Mouse (Mus musculus): ENCODE data around the gene Sgca. TPM values are rescaled to one million over a fixed set of nuclear protein-coding genes. Genes with fewer than 3 reads are reported as not detected.

Gene Sgca
- polyA plus RNA-seq, 1 experiment from 2014 or later = 0.26 TPM

DNA sequence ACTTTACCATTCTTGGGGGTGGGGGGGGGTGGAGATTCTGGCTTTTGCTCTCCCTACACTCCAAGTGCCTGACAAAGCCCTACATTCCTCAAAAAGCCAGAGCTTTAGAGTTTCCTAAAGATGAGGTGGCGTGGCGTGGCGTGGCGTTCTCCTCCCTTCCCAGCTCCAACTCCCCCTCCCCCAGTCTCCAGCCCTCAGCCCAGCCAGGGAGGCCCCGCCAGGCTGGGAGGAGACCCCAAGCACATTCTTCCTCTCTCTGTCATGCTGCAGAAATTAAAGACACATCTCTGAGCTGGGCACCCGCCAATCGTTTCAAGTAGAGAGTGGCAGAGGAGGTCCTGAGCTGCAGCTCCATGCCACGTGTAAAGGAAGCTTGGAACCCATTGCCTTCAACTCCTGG is 42.5 kb downstream of the Sgca start:
- Histone ChIP-seq H3K4me1 (ENCODE audit: control insufficient read depth, insufficient read depth, low read length) (peaks cover 36% of the 10 kb centered on the region), H3K4me3 (ENCODE audit: low read length) (no peak overlapping the region)

DNA sequence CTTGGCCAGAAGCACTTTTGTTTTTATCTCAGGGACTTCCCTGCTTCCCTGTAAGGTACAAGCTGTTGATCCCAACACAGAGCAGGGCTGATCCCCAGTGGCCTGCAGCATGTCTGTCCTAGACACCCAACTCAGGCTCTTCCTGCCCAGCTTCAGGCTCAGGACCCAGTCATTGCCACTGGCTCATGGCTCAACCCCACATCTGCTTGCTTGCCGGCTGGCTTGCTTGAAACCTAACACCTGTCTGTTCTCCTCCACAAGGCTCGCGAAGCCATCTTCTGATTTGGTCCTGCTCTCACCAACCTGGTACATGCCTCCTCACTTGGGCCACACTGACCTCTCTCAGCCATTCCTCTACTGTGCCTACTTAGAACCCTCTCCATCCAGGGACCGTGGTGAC is 46.0 kb downstream of the Sgca start:
- H3K36me3 ChIP-seq (ENCODE audit: control insufficient read depth, insufficient read depth, low read length) = no peaks in the 10 kb centered on the region
- peaks cover 50% of the 10 kb centered on the region for H3K4me1 ChIP-seq (ENCODE audit: control insufficient read depth, insufficient read depth, low read length)
- no peak for ATAC-seq
- H3K4me3 ChIP-seq (ENCODE audit: low read length) = no peak overlapping the region
- peak overlapping the region; percentile 96 for H3K27ac ChIP-seq (ENCODE audit: low read length)
- no peaks in the 10 kb centered on the region for H3K9me3 ChIP-seq (ENCODE audit: control insufficient read depth, low read length)
- WGBS = 51% methylated on average over 4 of the region's 4 CpGs
- no peak overlapping the region for H3K4me2 ChIP-seq (ENCODE audit: low read depth, low read length)
- no peak overlapping the region; the same call in 1 of the 2 replicates for H3K9ac ChIP-seq (ENCODE audit: low read depth, low read length)
- no peaks in the 10 kb centered on the region; the same call in 1 of the 2 replicates for H3K27me3 ChIP-seq (replicated peaks; ENCODE audit: control insufficient read depth, insufficient read depth, low read length)

More for the DNA sequence above, 42.5 kb downstream of the Sgca start:
- Histone ChIP-seq H3K36me3 (ENCODE audit: control insufficient read depth, insufficient read depth, low read length) (no peaks in the 10 kb centered on the region), H3K4me2 (ENCODE audit: low read depth, low read length) (no peak overlapping the region), H3K9ac (ENCODE audit: low read depth, low read length) (peak overlapping the region; percentile 1; the same call in 1 of the 2 replicates), H3K9me3 (ENCODE audit: control insufficient read depth, low read length) (no peaks in the 10 kb centered on the region), H3K27me3 (replicated peaks; ENCODE audit: control insufficient read depth, insufficient read depth, low read length) (peaks cover 3% of the 10 kb centered on the region; the same call in 1 of the 2 replicates), H3K27ac (ENCODE audit: low read length) (peak overlapping the region; percentile 92)
- ATAC-seq = peak; percentile 1; the same call in 1 of the 2 replicates
- WGBS = 26% methylated on average over 8 of the region's 8 CpGs

DNA sequence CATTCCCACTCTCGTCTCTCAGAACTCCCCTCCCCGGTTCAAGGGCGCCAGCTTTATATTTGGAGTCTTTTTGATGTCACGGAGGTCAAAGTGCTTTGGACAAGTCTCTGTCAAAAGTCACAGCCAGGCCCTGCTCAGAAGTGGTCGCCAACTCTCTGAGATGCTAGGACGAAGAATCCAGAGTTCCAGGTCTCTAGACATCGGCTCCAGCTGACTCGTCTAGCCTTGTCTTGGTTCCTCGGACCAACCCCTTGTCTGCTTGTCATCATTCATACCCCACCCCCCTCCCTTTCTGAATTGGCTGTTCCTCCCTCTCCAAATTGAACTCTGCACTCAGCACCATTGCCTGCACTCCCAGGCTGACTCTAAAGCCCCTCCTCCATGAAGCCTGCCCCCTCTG is 46.5 kb downstream of the Sgca start:
- no peaks in the 10 kb centered on the region for H3K9me3 ChIP-seq (ENCODE audit: control insufficient read depth, low read length)
- H3K4me1 ChIP-seq (ENCODE audit: control insufficient read depth, insufficient read depth, low read length) = peaks cover 46% of the 10 kb centered on the region
- H3K36me3 ChIP-seq (ENCODE audit: control insufficient read depth, insufficient read depth, low read length) = no peaks in the 10 kb centered on the region
- peak overlapping the region; percentile 96 for H3K27ac ChIP-seq (ENCODE audit: low read length)
- no peak for ATAC-seq
- peak overlapping the region; percentile 46 for H3K9ac ChIP-seq (ENCODE audit: low read depth, low read length)
- H3K27me3 ChIP-seq (replicated peaks; ENCODE audit: control insufficient read depth, insufficient read depth, low read length) = no peaks in the 10 kb centered on the region; the same call in 1 of the 2 replicates
- WGBS = 41% methylated on average over 9 of the region's 9 CpGs
- no peak overlapping the region for H3K4me2 ChIP-seq (ENCODE audit: low read depth, low read length)
- no peak overlapping the region for H3K4me3 ChIP-seq (ENCODE audit: low read length)

DNA sequence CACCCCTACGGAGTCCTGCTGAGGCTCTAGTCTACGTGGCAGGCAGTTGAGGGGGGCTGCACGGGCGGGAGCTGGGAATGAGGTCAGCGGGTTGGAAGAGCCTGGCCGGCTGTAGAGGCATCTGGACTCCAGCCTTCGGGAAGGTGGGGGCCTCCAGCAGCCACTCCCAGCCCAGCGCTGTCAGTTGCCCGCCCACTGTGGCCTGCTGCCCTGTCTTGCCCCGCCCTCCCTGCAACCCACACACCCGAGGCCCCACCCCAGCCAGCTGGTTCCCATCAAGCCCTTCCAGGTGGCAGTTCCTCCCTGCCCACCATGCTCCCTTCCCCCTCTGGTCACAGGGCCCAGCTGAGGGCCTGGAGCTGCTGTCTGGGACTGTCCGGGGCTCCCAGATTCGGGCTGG is 47.3 kb downstream of the Sgca start:
- ATAC-seq = peak; percentile 91
- WGBS = 5% methylated on average over 13 of the region's 13 CpGs
- Histone ChIP-seq H3K27me3 (replicated peaks; ENCODE audit: control insufficient read depth, insufficient read depth, low read length) (no peaks in the 10 kb centered on the region; the same call in 1 of the 2 replicates), H3K9ac (ENCODE audit: low read depth, low read length) (peak overlapping the region; percentile 46), H3K27ac (ENCODE audit: low read length) (peak overlapping the region; percentile 96), H3K36me3 (ENCODE audit: control insufficient read depth, insufficient read depth, low read length) (no peaks in the 10 kb centered on the region), H3K4me1 (ENCODE audit: control insufficient read depth, insufficient read depth, low read length) (peaks cover 38% of the 10 kb centered on the region), H3K4me2 (ENCODE audit: low read depth, low read length) (peak overlapping the region; percentile 35), H3K4me3 (ENCODE audit: low read length) (peak overlapping the region; percentile 14; the same call in 1 of the 2 replicates), H3K9me3 (ENCODE audit: control insufficient read depth, low read length) (no peaks in the 10 kb centered on the region)

DNA sequence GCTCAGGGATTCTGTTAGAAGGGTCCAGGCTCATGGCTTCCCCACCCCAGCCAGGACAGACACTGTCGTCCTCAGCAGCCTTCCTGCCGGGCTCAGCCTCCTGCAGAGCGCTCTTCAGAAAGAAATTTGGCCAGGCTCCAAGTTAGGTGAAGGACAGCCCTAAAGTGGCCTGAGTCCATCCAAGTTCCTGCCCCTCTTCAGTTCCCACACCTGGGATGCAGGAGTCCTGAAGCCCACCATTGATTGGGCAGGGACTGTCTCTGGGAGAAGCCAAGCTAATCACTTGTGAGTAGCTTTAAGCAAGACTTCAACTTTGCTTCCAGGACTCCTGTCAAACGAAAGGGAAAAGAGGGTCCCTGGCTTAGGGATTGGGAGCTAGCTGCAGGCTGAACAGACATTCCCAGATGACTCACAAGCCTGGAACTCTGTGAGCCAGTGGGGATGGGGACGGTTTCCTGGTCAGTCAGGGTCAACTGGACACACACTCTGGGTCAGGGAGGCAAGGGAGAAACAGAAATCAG is 48.3 kb downstream of the Sgca start:
- H3K9ac ChIP-seq (ENCODE audit: low read depth, low read length) = peak overlapping the region; percentile 46

GRCm38 (mm10) chr11:94926431-94926830 is 49.7 kb downstream of the Sgca start:
- 45% methylated on average over 11 of the region's 11 CpGs for WGBS
- Histone ChIP-seq H3K4me3 (ENCODE audit: low read length) (no peak overlapping the region), H3K27ac (ENCODE audit: low read length) (peak overlapping the region; percentile 87), H3K9me3 (ENCODE audit: control insufficient read depth, low read length) (no peaks in the 10 kb centered on the region), H3K36me3 (ENCODE audit: control insufficient read depth, insufficient read depth, low read length) (no peaks in the 10 kb centered on the region), H3K4me1 (ENCODE audit: control insufficient read depth, insufficient read depth, low read length) (peaks cover 29% of the 10 kb centered on the region), H3K27me3 (replicated peaks; ENCODE audit: control insufficient read depth, insufficient read depth, low read length) (no peaks in the 10 kb centered on the region), H3K4me2 (ENCODE audit: low read depth, low read length) (no peak overlapping the region), H3K9ac (ENCODE audit: low read depth, low read length) (no peak overlapping the region)
- ATAC-seq = no peak

More for the DNA sequence above, 48.3 kb downstream of the Sgca start:
- Histone ChIP-seq H3K4me2 (ENCODE audit: low read depth, low read length) (no peak overlapping the region), H3K4me1 (ENCODE audit: control insufficient read depth, insufficient read depth, low read length) (peaks cover 32% of the 10 kb centered on the region), H3K4me3 (ENCODE audit: low read length) (no peak overlapping the region), H3K9me3 (ENCODE audit: control insufficient read depth, low read length) (no peaks in the 10 kb centered on the region), H3K36me3 (ENCODE audit: control insufficient read depth, insufficient read depth, low read length) (no peaks in the 10 kb centered on the region), H3K27ac (ENCODE audit: low read length) (peak overlapping the region; percentile 87), H3K27me3 (replicated peaks; ENCODE audit: control insufficient read depth, insufficient read depth, low read length) (no peaks in the 10 kb centered on the region; the same call in 1 of the 2 replicates)
- WGBS = 19% methylated on average over 5 of the region's 5 CpGs
- ATAC-seq = no peak

GRCm38 (mm10) chr11:94924977-94925376 is 51.1 kb downstream of the Sgca start:
- ATAC-seq = no peak
- Histone ChIP-seq H3K9me3 (ENCODE audit: control insufficient read depth, low read length) (no peaks in the 10 kb centered on the region), H3K9ac (ENCODE audit: low read depth, low read length) (no peak overlapping the region), H3K27ac (ENCODE audit: low read length) (no peak overlapping the region), H3K4me1 (ENCODE audit: control insufficient read depth, insufficient read depth, low read length) (peaks cover 27% of the 10 kb centered on the region), H3K4me2 (ENCODE audit: low read depth, low read length) (no peak overlapping the region), H3K36me3 (ENCODE audit: control insufficient read depth, insufficient read depth, low read length) (no peaks in the 10 kb centered on the region), H3K27me3 (replicated peaks; ENCODE audit: control insufficient read depth, insufficient read depth, low read length) (no peaks in the 10 kb centered on the region), H3K4me3 (ENCODE audit: low read length) (no peak overlapping the region)
- 88% methylated on average over 4 of the region's 4 CpGs for WGBS

GRCm38 (mm10) chr11:94920996-94921401 is 55.1 kb downstream of the Sgca start:
- Histone ChIP-seq H3K4me1 (ENCODE audit: control insufficient read depth, insufficient read depth, low read length) (peaks cover 8% of the 10 kb centered on the region), H3K9ac (ENCODE audit: low read depth, low read length) (no peak overlapping the region), H3K4me3 (ENCODE audit: low read length) (no peak overlapping the region), H3K36me3 (ENCODE audit: control insufficient read depth, insufficient read depth, low read length) (no peaks in the 10 kb centered on the region), H3K27ac (ENCODE audit: low read length) (peak overlapping the region; percentile 1; the same call in 1 of the 2 replicates), H3K4me2 (ENCODE audit: low read depth, low read length) (no peak overlapping the region), H3K27me3 (replicated peaks; ENCODE audit: control insufficient read depth, insufficient read depth, low read length) (no peaks in the 10 kb centered on the region), H3K9me3 (ENCODE audit: control insufficient read depth, low read length) (no peaks in the 10 kb centered on the region)
- ATAC-seq = no peak
- 36% methylated on average over 6 of the region's 6 CpGs for WGBS

DNA sequence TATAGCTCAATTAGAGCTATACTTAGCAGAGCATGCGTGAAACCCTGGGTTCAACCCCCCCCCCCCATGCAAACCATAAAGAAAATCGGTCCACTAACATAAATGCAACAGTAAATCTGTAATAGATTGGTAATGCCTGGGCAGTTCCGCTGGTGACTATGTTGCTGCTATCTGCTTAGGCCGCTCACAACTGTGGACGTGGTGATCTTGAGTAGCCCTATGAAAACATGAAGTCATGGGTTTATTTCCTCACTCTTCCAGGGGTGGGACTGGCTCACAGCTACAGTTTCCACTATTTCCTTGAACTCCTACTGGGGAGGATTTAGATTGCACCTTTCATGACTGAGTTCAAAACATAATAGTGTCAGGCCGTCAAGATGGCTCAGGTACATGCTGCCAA is 58.4 kb downstream of the Sgca start:
- 69% methylated on average over 6 of the region's 6 CpGs for WGBS
- no peak overlapping the region for H3K4me3 ChIP-seq (ENCODE audit: low read length)
- H3K9ac ChIP-seq (ENCODE audit: low read depth, low read length) = no peak overlapping the region
- H3K4me1 ChIP-seq (ENCODE audit: control insufficient read depth, insufficient read depth, low read length) = peaks cover 12% of the 10 kb centered on the region
- H3K4me2 ChIP-seq (ENCODE audit: low read depth, low read length) = no peak overlapping the region
- ATAC-seq = no peak
- no peaks in the 10 kb centered on the region for H3K27me3 ChIP-seq (replicated peaks; ENCODE audit: control insufficient read depth, insufficient read depth, low read length)
- no peaks in the 10 kb centered on the region for H3K36me3 ChIP-seq (ENCODE audit: control insufficient read depth, insufficient read depth, low read length)
- no peaks in the 10 kb centered on the region for H3K9me3 ChIP-seq (ENCODE audit: control insufficient read depth, low read length)
- H3K27ac ChIP-seq (ENCODE audit: low read length) = no peak overlapping the region

DNA sequence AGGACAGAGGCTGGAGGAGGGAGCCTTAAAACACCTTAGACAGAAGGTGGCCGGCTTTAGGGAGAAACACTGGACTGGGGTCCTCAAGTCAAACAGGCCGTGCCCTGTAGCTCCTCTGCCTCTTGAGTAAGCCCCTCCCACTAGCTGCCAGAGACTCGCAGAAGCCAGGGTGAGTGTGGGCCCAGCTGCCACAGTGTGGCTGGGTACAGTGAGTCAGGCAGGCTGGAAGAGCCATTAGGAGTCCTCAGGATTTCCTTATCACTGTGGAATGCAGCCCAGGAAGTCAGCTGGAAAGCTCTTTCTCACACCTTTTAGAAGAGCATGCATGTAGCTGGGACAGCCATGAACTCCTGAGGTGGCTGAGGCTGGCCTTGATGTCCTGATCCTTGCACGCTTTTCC is 59.6 kb downstream of the Sgca start:
- Histone ChIP-seq H3K27ac (ENCODE audit: low read length) (peak overlapping the region; percentile 31), H3K4me2 (ENCODE audit: low read depth, low read length) (no peak overlapping the region), H3K27me3 (replicated peaks; ENCODE audit: control insufficient read depth, insufficient read depth, low read length) (no peaks in the 10 kb centered on the region), H3K9ac (ENCODE audit: low read depth, low read length) (0 out of 2 replicates have a peak overlapping the region, but pooled peaks have one; percentile 1), H3K9me3 (ENCODE audit: control insufficient read depth, low read length) (no peaks in the 10 kb centered on the region), H3K36me3 (ENCODE audit: control insufficient read depth, insufficient read depth, low read length) (no peaks in the 10 kb centered on the region), H3K4me1 (ENCODE audit: control insufficient read depth, insufficient read depth, low read length) (peaks cover 12% of the 10 kb centered on the region), H3K4me3 (ENCODE audit: low read length) (no peak overlapping the region)
- WGBS = 29% methylated on average over 4 of the region's 4 CpGs
- ATAC-seq = peak; percentile 72; the same call in 1 of the 2 replicates

All from intestine, embryonic 16.5 days (tissue).